Mouse (Mus musculus) embryonic facial prominence, embryonic 10.5 days (tissue): Measurements from ENCODE around the gene Eapp. TPM values are rescaled to one million over a fixed set of nuclear protein-coding genes. Genes with fewer than 3 reads are reported as not detected.
"Not testable (repeated sequence)": the region's sequence is repeated elsewhere in the genome, so short reads cannot be mapped to it uniquely, and the experiment has no call there.

Experiments
- DNase-seq: peaks from one replicate; pipeline ENCODE4 v3.0.0-alpha.2; 2017; ENCODE audit warnings: low spot score
- H3K27ac ChIP-seq: fragments of 300-500 bp; sonication (generic); replicated peaks from 2 replicates; pipeline ENCODE4 v1.5.1; 2016; ENCODE audit warnings: mild to moderate bottlenecking
- H3K27me3 ChIP-seq: fragments of 300-500 bp; sonication (generic); replicated peaks from 2 replicates; pipeline ENCODE4 v1.6.1; 2016; ENCODE audit warnings: low read depth, mild to moderate bottlenecking; ENCODE audit not compliant: poor library complexity, severe bottlenecking
- H3K36me3 ChIP-seq: fragments of 300-500 bp; sonication (generic); replicated peaks from 2 replicates; pipeline ENCODE4 v1.6.1; 2016; ENCODE audit warnings: mild to moderate bottlenecking, moderate library complexity
- H3K4me1 ChIP-seq: fragments of 300-500 bp; sonication (generic); 2 replicates; pipeline ENCODE4 v1.6.1; 2016
- H3K4me3 ChIP-seq: fragments of 300-500 bp; sonication (generic); 2 replicates; pipeline ENCODE4 v1.5.1; 2016; ENCODE audit warnings: mild to moderate bottlenecking, moderate library complexity
- H3K9me3 ChIP-seq: fragments of 300-500 bp; sonication (generic); 2 replicates; pipeline ENCODE4 v1.6.1; 2016; ENCODE audit warnings: mild to moderate bottlenecking
- WGBS: fragments of 180-500 bp; shearing (Covaris S2); methylation state at CpG from one replicate; pipeline ENCODE4 v1.1.7; 2016; 5-methylcytosine and 5-hydroxymethylcytosine counted together
- polyA plus RNA-seq: library from polyadenylated mRNA; unstranded; fragments of >200 nt; fragmentation: Nextera tagmentation; extraction: Ambion mirVana; gene quantifications from 2 replicates; pipeline ENCODE4 v1.2.1, GENCODE M21; 2016

The Eapp gene
- polyA plus RNA-seq, result 64.4 and 72.8 TPM in 2 replicates

GRCm38 (mm10) chr12:54695511-54696241 lies at the start of gene Eapp:
Eapp (minus strand) TSS chr12:54695897.
- peak within 1 kb of the TSS; percentile 86 for H3K4me3 ChIP-seq
- WGBS, result under 1% methylated on average over 57 of the region's 57 CpGs

DNA sequence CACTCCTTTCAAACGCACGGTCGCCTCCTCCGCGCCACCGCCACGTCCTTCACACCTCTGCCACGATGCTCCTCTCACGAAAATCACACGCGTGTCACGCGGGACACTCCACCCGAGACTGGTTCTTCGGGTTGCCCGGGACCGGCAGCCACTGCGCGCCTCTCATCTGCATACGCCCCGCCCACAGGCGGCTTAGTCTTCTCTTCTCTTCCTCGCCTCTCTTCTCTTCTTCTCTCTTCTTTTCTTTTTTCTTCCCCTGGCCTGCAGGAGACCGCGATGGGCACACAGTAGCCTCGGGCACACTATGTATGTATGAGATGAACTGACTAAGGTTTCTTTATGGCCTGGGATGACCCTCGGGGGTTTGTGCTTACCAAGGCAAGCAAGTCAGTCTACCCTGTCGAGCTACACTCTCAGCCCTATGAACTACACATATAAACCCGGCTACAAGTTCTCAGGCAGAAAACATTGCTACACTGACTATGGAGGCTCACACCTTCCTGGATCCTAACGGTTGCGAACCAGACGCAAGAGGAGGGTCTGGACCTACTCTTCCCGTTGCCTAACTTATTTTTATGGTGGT lies 43.1 kb upstream of the Eapp start:
- Histone ChIP-seq H3K27ac (peak overlapping the region; percentile 70; the same call in 1 of the 2 replicates), H3K4me3 (peak overlapping the region; percentile 35; the same call in 1 of the 2 replicates)
- DNase-seq, H3K27me3 ChIP-seq, H3K9me3 ChIP-seq, H3K36me3 ChIP-seq, H3K4me1 ChIP-seq: not testable (repeated sequence)
- WGBS, result 0% methylated on average over 12 of the region's 33 CpGs

More at GRCm38 (mm10) chr12:54695511-54696241, at the start of gene Eapp:
- Histone ChIP-seq H3K36me3 (peaks cover 21% of the 10 kb centered on the region), H3K4me1 (peaks cover 4% of the 10 kb centered on the region), H3K27me3 (no peaks in the 10 kb centered on the region), H3K27ac (peak within 1 kb of the TSS; percentile 95), H3K9me3 (no peaks in the 10 kb centered on the region)
- DNase-seq, result peak; percentile 95

DNA sequence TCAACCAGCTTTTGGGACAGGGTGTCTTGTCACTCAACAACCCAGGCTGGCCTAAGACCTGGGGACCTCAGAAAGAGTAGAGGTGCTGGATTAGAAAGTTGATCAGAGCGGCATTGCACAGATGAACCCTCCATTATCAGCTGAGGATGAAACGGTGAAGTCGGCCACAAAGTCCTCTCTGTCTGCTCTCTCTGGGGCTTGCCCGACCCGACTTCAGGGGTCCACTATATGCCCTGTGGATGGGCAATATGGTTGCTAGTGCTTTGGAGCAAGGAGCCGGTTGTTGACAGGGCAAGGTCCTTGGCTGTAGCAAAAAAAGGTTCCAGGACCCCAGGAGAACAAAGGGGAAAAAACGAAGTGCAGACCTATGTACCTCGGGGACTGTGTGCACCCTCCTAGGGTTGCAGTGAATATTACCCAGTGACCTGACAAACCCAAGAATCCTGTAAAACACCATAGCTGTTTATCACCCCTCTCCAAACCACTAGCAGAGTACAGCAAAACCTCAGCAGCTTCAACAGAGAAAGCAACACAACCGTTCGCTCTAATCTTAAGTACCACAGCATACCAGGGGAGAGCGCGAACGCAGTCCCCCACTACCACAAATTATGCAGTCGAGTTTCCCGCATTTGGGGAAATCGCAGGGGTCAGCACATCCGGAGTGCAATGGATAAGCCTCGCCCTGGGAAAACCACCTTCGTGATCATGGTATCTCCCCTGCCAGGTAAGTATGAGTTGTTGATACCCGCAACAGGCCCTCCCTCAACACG lies 42.4 kb upstream of the Eapp start:
- H3K4me3 ChIP-seq, H3K36me3 ChIP-seq, H3K27ac ChIP-seq, H3K27me3 ChIP-seq, H3K4me1 ChIP-seq, DNase-seq, H3K9me3 ChIP-seq: not testable (repeated sequence)
- no CpG with 5 or more reads among the region's 21 CpGs for WGBS

DNA sequence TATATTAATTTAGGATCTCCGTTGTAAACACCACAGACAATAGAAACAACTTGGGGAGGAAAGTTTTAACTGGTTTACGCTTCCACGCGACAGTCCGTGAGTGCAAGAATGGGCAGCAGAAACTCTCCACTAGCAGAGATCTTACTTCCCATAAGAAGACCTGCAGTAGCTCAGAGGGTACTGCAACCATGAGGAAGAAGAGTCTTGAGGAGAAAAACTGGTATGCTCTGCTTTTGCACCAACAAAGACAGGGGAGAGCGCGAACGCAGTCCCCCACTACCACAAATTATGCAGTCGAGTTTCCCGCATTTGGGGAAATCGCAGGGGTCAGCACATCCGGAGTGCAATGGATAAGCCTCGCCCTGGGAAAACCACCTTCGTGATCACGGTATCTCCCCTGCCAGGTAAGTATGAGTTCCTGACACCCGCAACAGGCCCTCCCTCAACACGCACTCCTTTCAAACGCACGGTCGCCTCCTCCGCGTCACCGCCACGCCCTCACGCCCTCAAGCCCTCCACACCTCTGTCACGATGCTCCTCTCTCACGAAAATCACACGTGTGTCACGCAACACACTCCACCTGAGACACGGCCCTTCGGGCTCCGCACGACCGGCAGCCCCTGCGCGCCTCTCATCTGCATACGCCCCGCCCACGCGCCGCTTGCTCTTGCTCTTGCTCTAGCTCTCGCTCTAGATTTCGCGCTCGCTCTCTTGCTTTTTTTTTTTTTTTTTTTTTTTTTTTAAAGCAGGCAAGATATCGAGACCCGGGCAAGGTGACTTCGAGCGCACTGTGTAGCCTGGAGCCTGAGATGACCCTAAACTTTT lies 38.8 kb upstream of the Eapp start:
- H3K27me3 ChIP-seq, H3K36me3 ChIP-seq, H3K4me3 ChIP-seq, H3K27ac ChIP-seq, H3K4me1 ChIP-seq, H3K9me3 ChIP-seq, DNase-seq: not testable (repeated sequence)
- WGBS, result 1% methylated on average over 16 of the region's 49 CpGs

GRCm38 (mm10) chr12:54729140-54730059 lies 33.7 kb upstream of the Eapp start:
- H3K4me1 ChIP-seq, H3K9me3 ChIP-seq, H3K27me3 ChIP-seq, H3K4me3 ChIP-seq, H3K36me3 ChIP-seq, H3K27ac ChIP-seq, DNase-seq: not testable (repeated sequence)
- no CpG with 5 or more reads among the region's 56 CpGs for WGBS

DNA sequence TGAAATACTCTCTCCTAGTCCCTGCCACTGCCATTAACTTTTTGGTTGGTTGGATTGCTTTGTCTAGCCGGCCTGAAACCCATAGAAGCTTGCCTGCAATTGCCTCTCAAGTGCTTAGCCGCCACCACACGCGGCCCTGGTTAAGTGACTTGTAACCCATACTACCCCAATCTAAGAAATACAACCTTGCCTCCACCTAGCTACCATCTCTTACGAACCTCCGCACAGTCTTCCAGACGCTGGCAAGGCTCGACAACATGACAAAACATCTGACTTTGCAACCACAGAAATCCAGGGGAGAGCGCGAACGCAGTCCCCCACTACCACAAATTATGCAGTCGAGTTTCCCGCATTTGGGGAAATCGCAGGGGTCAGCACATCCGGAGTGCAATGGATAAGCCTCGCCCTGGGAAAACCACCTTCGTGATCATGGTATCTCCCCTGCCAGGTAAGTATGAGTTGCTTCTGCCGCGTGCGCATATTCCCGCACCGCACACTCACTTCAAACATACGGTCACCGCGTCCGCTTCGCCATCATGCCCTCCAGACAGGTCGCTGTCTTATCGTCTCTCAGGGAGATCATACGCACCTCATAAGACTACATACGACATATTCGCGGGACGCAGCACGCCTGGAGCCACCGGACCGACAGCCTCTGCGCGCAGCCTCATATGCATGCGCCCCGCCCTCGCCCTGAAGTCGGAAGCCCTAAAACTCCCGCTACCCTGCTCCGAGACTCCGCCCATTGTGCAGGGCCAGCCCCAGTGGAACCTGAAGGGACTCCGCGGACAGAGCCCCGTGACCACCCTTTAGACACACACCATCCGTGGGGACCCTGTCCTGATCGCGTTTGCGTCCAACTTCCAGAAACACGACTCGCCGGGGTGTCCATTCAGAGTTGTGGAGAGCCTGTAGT lies 23.4 kb upstream of the Eapp start:
- DNase-seq, H3K36me3 ChIP-seq, H3K27me3 ChIP-seq, H3K4me3 ChIP-seq, H3K9me3 ChIP-seq, H3K4me1 ChIP-seq, H3K27ac ChIP-seq: not testable (repeated sequence)
- WGBS, result no CpG with 5 or more reads among the region's 56 CpGs

GRCm38 (mm10) chr12:54717516-54717915 lies 21.8 kb upstream of the Eapp start:
- not testable (repeated sequence) for H3K27ac ChIP-seq, H3K9me3 ChIP-seq, H3K36me3 ChIP-seq, H3K27me3 ChIP-seq, H3K4me1 ChIP-seq, DNase-seq, H3K4me3 ChIP-seq
- 80% methylated on average over 8 of the region's 11 CpGs for WGBS

DNA sequence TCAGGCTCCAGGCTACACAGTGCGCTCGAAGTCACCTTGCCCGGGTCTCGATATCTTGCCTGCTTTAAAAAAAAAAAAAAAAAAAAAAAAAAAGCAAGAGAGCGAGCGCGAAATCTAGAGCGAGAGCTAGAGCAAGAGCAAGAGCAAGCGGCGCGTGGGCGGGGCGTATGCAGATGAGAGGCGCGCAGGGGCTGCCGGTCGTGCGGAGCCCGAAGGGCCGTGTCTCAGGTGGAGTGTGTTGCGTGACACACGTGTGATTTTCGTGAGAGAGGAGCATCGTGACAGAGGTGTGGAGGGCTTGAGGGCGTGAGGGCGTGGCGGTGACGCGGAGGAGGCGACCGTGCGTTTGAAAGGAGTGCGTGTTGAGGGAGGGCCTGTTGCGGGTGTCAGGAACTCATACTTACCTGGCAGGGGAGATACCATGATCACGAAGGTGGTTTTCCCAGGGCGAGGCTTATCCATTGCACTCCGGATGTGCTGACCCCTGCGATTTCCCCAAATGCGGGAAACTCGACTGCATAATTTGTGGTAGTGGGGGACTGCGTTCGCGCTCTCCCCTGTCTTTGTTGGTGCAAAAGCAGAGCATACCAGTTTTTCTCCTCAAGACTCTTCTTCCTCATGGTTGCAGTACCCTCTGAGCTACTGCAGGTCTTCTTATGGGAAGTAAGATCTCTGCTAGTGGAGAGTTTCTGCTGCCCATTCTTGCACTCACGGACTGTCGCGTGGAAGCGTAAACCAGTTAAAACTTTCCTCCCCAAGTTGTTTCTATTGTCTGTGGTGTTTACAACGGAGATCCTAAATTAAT lies 18.3 kb upstream of the Eapp start:
- not testable (repeated sequence) for H3K4me1 ChIP-seq, H3K27ac ChIP-seq, H3K27me3 ChIP-seq, H3K9me3 ChIP-seq, H3K4me3 ChIP-seq, DNase-seq, H3K36me3 ChIP-seq
- 0% methylated on average over 10 of the region's 48 CpGs for WGBS

GRCm38 (mm10) chr12:54710494-54710879 lies 14.8 kb upstream of the Eapp start:
- not testable (repeated sequence) for H3K27me3 ChIP-seq, DNase-seq, H3K36me3 ChIP-seq

GRCm38 (mm10) chr12:54709691-54710493 lies 14.2 kb upstream of the Eapp start:
- Histone ChIP-seq H3K27ac (peak overlapping the region; percentile 78; the same call in 1 of the 2 replicates), H3K4me3 (peak overlapping the region; percentile 43; the same call in 1 of the 2 replicates)
- under 1% methylated on average over 13 of the region's 44 CpGs for WGBS
- H3K36me3 ChIP-seq, H3K27me3 ChIP-seq, DNase-seq, H3K9me3 ChIP-seq, H3K4me1 ChIP-seq: not testable (repeated sequence)

More at GRCm38 (mm10) chr12:54710494-54710879, 14.8 kb upstream of the Eapp start:
- not testable (repeated sequence) for H3K4me1 ChIP-seq, H3K4me3 ChIP-seq, H3K9me3 ChIP-seq, H3K27ac ChIP-seq
- 0% methylated on average over 5 of the region's 8 CpGs for WGBS
